Mouse (Mus musculus) left cerebral cortex, postnatal 4 days (tissue): Measurements from ENCODE around the gene Ugcg. TPM values are rescaled to one million over a fixed set of nuclear protein-coding genes. Genes with fewer than 3 reads are reported as not detected.
A peak's percentile ranks its signal among the peaks of the same experiment; 100 is the strongest.

Experiments used
- DNase-seq: peaks from one replicate; pipeline ENCODE4 v3.0.0-alpha.2; 2022
- intact Hi-C: fragments of 180-260 bp; cut with DNase I; formaldehyde crosslinking; loops from one replicate; pipeline ENCODE4 v1.15.1; 2025
- total RNA-seq, 2 experiments: library from RNA; stranded (reverse); gene quantifications; 2 replicates each; pipeline ENCODE4 v1.2.3; 2021

Gene Ugcg
- total RNA-seq = 100 to 1,000 TPM; 101 to 104 TPM

DNA sequence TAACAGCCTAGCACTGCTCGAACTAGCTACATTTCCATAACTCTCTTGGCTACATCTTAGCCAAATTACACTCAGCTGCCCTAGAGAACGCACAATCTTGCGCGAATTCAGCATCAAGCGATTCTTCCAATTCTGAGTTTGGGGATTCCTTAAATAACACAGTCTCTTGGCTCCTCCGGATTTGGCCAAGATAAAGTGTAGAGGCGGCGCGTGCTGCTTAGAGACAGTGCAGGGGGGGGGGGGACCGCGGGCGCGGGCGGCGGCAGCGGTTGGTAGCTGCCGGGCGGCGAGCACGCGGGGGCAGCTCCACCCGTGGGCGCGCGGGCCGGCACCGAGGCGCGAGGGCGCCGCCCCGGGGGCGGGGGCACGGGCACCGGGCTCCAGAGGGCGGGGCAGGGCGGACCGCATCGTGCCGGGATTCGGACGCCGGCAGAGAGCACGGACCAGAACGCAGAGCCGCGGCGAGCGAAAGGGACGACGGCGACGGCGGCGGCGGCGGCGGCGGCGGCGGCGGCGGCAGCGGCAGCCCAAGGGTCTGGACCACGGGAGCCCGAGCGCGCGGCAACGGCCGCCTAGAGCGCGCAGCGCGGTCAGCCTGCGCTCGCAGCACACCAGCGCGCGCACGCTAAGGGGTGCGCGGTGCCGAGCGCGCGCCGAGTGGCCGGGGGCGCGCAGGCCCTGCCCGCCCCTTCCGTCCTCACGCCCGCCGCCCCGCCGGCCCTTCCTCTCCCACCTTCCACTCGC is at the start of gene Ugcg:
Ugcg (plus strand) TSS at position 456 of the 744 bp plus-strand sequence.
- intact Hi-C loops = loop anchor here (5.0 kb wide), 1 partner anchor 92 kb away; no protein-coding TSS in a partner anchor

DNA sequence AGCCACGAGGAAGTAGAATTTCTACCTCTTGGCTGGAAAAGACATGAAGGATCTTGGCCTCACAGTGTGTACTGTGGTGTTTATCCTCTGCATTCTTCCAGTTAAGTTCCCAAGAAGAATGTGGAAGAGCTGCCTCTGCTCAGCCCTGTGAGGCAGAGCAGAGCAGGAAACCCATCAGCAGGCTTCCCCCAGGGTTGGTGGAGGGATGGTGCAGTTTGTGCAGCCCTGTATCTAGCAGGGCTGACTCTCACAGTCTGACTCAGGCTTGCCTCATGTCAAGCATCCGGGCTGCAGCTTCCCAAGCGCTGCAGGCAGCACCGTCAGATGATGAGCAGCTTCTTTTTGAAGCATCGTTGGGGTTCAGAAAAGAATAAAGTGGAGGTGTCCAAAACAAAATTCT is 40.0 kb upstream of the Ugcg start:
- DNase-seq = no peak
- intact Hi-C loops = no loop called here

More for the DNA sequence above, at the start of gene Ugcg:
- DNase-seq = peak; percentile 79

DNA sequence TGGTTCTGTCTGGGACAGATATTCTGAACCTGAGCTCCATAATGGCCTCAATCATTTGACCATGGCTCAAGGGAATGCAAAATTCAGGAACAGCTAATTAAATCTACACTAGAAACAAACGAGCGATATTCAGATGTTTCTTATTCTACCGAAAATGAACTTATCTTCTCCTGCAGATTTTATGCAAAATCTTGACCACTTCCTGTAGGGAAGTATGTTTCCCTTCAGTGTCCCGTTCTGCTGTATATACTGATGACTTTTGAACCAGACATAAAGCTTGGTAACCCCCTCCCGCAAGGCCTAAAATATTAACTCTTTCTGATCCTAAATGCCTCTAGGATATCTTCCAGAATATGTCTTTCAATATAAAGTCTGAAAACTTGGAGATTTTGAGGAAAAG is 38.1 kb upstream of the Ugcg start:
- no peak for DNase-seq
- intact Hi-C loops = no loop called here

DNA sequence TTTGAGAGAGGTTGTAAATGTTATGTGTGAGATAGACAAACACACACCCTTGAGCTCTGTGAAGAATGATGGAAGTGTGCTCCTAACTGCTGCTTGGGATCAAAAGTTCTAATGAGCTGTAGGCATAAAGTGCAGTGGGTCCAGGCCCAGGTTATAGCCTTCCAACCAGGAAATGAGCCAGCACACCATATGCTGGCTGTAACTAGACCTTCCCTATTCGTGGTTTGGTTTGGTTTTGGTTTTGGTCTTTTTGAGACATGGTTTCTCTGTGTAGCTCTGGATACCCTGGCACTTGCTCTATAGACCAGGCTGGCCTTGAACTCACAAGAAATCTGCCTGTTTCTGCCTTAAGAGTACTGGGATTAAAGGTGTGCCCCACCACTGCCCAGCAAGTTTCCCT is 37.1 kb upstream of the Ugcg start:
- DNase-seq = no peak
- intact Hi-C loops = no loop called here

DNA sequence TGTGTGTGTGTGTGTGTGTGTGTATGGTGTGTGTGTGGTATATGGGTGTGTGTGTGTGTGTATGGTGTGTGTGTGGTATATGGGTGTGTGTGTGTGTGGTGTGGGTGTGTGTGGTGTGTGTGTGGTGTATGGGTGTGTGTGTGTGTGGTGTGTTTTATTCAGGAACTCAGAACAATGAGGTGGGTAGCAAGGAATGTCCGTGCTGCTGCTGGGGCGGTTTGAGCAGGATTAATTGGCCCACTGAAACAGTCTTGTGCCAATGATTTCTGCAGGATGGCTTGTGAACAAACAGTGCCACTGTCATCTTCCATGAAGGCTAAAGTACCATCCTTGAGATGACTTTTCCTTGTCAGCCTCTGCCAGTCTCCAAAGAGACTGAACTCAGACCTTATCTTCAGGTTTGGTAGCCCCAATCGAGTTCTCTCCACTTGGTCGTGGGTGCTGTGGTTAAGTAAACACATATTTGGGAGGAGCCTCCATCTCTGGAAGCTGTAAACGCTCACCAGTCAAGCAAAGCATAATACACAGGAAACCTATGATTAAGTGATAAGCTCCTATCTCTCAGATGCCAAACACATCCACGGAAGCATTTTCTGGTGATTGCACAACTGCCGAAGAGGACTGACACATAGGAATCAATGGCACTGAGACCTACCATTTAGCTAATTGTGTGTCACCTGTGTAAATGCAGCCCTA is 32.0 kb upstream of the Ugcg start:
- no peak for DNase-seq
- intact Hi-C loops = no loop called here

DNA sequence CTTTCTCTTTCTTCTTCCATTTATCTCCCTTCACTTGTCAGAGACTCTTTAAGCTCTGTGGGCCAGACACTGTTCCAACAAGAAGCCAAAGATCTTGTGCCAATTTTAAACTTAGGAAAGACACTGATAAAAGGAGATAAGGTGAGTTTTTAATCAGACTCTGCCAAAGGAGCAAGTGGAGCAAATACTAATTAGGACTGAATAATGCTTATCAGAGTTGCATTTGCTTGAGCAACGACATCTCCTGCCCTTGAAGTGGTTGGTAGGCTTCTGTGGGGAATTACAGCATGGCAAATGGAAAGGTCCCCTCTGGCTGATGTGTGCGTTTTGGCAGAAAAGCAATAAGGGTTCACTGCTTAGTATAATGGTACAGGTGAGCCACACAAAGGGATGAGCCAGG is 31.4 kb upstream of the Ugcg start:
- intact Hi-C loops = no loop called here
- no peak for DNase-seq

DNA sequence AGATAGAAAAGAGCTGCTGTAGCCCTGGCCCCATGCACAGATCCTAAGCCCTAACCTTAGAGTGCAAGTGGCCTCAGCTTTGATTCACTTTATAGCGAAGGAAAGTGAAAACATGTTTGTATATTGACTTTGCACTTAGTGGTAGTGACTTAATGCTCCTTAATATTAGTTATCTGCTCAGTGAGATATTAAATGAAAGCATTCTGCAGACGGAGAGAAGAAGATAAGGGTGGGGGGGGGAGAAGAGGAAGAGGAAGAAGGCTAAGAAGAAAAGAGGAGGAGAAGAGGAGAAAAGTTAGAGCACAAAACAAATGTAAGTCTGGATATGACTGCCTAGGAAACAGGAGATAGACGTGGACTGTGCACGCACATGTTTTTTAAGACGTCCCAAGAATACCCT is 28.8 kb upstream of the Ugcg start:
- intact Hi-C loops = no loop called here
- DNase-seq = no peak

DNA sequence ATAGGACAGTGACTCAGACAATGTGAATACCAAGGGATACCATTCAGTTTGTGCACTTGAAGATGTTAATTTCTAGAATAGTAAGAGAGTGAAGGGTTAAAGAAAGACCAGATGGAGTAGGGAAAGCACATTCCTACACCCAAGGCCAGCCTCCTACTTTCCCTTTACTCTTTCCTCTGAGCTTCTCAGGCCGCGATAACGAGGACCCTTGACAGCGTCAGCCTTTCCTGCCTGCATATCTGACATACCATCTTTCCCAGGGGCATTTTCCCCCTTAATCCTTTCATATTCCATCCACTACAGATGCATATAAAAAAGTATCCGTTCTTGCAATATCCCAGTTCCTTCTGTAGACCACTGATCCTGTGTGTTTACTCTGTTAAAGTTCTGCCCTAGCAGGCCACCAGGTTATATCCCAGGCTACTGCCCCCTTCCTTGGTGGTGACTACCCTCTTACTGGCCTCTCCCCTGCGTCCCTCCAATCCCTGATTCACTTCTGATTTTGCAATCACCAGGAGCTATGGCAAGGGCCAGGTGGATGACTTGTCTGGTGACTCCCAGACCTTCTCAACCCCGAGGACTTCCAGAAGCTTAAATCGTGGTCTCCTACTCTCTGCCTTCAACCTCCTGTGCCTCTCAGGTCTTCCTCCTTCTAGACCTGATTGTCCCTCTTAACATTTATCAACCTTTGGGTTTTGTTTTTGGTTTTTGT is 27.9 kb upstream of the Ugcg start:
- no peak for DNase-seq
- intact Hi-C loops = no loop called here

DNA sequence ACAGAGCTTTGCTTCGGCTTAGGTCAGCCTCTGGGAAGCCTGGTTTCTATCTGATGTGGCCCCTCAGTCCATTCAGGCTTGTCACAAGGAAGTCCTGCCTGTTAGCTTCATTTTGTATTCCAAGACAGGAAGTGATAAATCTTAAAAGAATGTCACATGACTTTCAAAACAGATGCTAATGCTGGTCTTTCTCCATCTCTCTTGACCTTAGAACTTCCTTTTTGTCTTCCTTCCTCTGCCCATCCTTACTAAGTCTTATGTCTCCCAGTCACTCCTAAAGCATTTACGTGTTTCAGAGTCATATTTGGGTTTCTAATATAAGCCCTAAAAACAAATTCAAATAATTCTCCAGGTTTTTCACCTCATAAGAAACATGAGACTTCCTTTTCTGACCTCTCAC is 25.0 kb upstream of the Ugcg start:
- no peak for DNase-seq
- intact Hi-C loops = no loop called here

DNA sequence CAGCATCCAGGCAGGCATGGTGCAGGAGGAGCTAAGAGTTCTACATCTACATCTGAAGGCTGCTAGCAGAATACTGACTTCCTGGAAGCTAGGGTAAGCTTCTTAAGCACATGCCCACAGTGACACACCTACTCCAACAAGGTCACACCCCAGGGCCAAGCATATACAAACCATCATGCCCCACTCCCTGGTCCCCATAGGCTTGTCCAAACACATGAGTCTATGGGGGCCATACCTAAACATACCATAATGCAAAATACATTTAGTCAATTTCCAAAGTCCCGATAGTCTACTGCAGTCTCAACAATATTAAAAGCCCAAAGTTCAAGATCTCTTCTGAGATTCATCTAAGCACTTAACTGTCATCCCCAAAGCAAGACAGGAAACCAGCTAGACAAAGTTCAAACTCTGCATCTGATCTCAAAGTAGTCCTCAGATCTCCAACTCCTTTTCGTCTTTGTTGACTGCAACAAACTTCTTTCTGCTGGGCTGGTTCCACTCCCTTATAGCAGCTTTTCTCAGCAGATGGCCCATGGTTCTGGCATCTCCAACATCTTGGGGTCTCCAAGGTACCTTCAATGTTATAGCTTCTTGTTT is 21.7 kb upstream of the Ugcg start:
- DNase-seq = no peak
- intact Hi-C loops = no loop called here

DNA sequence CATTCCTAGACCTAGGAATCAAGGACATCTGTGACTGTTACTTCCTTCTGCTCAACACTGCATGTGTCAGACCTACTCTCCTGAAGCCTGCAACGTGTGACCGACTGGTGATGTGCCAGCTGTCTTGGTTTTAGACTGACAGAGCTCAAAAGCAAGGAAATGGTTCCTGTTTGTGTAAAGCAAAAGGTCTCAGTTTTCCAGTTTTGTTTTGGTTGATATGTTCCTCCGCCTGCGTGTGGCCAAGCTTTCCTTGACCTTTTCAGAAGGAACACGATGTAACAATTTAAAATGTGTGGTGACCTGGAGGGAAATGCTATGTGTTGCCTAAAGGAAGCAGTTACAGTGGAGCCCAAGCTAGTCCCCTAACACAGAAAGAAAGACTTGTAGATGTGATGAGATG is 19.1 kb upstream of the Ugcg start:
- intact Hi-C loops = no loop called here
- peak; percentile 8 for DNase-seq

DNA sequence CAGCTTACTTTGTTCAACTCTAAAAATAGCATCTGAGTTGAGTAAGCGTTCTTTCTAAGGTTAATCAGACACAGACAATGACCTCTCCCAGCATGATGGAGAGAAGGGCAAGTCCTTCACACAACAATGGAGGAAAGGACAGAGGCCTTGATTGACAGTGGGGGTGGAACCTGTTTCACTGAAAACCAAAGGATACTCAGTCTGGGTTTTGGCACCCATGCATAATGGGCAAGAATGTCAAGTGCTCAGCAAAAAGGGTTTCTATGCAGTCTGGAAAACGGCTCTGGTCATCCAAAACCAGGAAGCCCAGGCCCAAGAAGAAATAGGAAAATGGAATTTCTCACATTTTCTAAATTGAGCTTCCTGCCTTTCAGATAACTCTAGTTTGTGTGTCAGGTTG is 16.4 kb upstream of the Ugcg start:
- intact Hi-C loops = no loop called here
- DNase-seq = no peak

DNA sequence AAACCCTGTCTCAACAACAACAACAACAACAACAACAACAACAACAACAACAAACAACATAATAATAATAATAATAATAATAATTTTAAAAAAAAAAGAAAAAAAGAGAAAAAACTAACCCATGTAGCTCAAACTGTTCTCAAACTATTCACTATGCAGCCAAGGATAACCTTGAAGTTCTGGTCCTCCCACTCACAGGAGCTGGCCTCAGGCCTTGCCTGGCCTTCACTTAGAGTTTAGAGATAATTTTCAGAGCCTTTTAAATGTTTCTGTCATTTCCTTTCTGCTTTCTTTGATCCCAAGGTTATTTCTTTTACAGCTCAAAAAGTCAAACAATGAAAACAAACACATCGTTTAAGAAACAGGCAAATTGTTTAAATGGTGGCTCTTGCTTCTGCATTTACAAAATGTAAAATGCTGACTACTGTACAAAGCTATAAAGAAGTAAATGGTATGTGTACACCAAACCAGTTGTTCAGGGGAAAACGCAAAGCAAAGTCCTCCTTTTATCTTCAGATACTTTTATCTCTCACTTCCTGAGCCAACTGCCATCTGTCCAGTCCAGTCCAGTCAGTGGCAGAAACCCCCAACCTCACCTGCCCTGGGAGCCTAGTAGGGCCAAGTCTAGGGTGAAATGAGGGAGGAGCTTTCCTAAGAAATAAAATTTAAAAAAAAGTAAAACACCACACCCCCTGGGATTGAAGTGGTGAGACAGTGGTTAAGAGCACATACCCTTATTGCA is 15.7 kb upstream of the Ugcg start:
- DNase-seq = no peak
- intact Hi-C loops = no loop called here

DNA sequence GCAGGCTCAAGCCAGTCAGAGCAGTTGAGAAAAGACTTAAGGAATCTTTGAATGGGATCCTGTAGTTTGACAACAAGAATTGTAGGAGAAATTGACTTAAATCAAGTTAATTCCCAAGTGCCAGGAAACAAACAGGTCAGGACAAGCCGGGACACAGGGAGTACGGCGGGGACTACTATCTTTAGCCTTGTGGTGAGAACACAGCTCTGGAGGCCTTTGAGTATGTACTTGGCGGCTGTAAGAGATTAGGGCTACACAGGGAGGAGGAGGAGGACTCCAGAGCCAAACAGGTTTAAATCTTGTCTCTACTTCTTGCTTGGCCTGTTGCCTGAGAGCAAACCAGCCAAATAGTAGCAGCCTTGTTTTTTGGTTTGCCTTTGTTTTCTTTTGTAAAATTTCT is 14.1 kb upstream of the Ugcg start:
- intact Hi-C loops = no loop called here
- no peak for DNase-seq

DNA sequence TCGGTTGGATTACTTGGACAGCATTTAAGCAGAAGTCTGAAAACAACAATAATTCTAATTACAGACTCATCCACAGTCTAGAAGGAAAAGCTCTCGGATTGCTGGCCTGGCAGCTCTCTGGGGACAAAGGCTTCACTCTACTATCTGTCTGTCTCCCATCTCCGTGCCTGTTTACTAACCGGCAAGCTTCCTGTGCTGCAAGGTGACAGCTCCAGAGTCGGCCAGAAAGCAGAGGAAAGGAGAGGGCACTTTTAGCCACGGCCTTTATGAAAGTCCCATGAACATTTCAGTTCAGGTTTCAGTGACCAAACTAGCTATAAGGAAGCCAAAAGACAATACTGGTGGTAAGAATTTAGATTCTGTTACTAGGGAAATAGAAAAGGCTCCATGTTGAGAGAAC is 13.1 kb upstream of the Ugcg start:
- DNase-seq = no peak
- intact Hi-C loops = no loop called here

DNA sequence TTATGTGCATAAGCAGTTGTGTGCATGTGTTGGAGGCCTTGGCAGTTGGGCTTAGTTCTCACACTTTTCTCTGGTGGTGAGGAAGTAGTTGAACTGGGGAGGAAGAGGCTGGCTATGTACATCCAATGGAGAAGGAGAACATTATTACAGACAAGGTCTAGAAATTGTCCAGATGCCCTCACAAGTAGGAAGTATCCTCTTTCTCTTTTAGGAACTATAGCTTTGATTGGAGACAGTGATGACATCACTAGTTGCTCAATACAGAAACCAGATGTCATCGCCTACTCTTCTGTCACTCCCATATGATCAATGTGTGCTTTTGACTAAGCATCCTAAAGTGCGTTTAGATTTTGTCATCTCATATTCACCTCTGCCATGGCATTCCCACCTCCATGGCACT is 11.5 kb upstream of the Ugcg start:
- intact Hi-C loops = no loop called here
- DNase-seq = no peak

DNA sequence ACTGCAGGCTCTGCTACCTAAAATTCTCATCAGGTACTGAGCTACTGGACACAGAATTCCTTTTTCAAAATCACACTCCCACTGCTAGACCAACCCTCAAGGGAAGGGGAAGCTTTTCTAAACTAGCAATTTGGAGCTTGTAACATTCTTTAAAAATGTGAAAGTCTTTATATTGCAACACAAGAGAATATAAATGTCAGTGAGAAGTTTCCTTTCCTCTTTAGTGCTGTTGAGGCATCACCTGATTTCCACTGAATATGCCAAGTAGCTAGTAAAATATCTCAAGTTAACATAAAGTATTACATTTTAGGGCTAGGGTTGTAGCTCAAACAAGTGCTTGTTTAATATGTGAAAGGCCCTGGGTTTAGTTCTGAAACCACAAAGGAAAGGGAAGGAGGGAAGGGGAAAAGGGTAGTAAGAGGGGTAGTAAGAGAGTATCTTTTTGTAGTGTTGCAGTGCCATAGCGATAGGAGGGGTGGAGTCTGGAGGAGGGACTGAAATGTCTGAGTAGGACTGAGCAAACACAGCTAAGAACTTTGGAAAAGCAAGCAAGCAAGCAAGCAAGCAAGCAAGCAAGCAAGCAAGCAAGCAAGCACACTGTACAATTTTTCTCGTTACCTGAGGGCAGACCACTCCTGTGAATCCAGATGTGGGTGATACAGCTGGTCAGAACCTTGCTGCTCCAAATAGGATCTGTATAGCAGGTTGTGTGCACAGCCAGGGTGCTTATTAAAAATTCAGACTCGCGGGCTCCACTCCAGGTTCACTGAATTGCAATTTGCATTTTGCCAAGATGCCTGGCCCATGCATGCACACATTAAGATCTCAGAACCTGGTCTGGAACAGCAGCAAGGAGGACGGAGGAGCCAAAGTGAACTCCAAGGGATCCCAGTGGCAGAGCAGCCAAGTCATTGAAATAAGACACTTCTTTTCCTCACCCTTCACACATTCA is 7.5 kb upstream of the Ugcg start:
- intact Hi-C loops = no loop called here
- peak; percentile 10 for DNase-seq

DNA sequence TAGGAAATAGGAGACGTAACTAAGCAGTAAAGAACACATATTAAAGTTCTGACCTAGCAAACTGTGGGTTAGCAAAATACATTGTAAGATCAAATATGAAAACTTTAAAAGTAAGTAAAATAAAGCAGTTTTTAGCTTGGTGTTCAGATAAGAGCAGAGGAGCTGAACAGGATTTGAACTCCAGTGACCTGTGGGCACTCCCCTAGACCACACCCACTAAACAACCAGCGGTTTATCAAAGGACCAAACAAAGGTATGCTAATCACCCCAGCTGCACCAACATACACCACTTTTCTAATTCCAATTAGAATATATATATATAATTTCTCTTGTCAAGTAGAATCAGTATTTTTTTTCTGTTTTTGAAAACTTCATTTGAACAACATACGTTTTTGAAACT is 3.4 kb upstream of the Ugcg start:
- intact Hi-C loops = loop anchor here (5.0 kb wide), 1 partner anchor 88 kb away; no protein-coding TSS in a partner anchor
- no peak for DNase-seq

DNA sequence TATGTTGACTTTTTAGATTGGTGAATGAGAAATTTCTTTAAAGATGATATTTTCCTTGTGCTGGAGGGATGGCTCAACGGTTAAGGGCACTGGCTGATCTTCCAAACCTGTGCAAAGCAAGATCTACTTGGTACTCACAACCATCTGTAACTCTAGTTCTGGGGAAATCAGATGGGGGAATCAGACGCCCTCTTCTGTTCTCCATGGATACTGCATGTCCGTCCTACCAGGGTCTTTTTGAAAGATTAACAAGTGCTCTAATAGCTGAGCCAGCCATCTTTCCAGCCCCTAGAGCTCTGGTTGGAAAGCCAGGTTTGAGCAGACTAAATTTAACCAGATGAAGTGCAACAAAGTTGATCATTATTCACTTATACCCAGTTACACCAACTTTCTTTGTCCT is 1.8 kb upstream of the Ugcg start:
- peak; percentile 36 for DNase-seq
- intact Hi-C loops = loop anchor here (5.0 kb wide), 1 partner anchor 90 kb away; no protein-coding TSS in a partner anchor

DNA sequence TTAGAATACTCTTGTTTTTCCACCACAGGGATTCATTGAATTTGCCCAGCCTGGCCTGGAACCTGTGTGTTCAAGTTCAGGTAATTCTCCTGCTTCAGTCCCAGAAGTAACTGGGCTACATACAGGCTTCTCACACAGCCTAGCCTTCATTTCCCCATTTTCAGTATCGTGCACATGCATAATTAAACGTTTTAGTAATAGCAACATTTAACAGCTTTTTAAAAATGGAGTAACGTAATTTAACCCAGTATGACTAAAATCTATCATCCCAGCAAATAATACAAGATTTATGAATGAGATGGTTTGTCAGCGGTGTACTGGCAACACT is 619 bp upstream of the Ugcg start:
- intact Hi-C loops = loop anchor here (5.0 kb wide), 1 partner anchor 91 kb away; no protein-coding TSS in a partner anchor
- no peak for DNase-seq
